Mouse (Mus musculus): ENCODE data around the gene Rabgap1l.

The Rabgap1l gene

DNA sequence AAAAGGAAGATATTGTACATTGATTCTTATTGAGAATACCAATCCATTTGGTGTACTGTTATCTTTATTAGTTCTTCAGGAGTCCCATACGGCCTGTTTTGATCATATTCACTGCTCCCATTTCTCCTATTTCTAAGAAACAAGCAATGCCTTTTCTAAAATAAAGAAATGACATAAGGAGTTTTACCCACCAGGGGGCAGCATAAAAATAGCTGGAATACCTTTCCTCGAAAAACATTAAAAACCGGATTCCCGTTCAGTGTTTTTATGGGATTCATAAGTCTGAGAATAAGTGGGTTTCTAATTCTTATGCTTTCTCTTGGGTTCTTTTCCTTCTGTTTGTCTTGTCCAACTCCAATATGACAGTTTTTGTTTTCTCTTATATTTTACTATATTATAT lies 562.0 kb downstream of the Rabgap1l start:
- DNase-seq = peak in 1 of 2 experiments; percentile 55

DNA sequence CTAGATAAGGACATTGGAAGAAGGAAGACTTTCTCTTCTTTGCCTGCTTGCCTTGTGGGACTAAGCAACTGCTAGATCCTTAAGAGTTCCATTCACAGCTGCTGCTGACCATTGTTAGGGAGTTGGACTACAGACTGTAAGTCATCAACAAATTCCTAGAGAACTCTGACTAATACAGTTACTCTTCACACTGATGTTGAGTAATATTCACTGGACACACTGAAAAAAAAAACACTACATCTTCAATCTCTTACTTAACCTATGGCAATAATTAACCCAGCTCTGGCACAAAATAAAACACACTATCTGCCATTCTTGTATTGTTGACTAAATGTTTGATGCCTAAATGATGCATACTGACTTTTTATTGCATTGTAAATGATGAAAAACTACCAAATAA lies 565.2 kb downstream of the Rabgap1l start:
- no peak for DNase-seq

DNA sequence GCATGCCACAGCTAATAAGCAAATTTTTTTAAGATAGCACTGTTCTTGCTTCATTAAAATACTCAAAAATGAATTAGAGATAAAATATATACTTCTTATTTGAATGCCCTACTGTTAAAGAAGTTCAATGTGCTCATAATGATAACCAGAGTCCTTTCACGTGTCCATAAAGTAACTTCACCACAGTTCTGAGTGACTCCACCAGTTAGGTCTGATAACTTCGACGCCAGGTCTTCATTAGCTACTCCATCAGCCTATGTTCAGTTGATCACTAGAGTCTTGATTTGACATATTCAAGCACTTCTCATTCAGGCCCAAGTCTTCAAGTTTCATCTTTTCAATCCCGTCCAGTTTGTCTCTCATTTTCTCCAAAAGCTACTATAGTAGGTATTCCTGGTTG lies 565.8 kb downstream of the Rabgap1l start:
- DNase-seq = no peak

DNA sequence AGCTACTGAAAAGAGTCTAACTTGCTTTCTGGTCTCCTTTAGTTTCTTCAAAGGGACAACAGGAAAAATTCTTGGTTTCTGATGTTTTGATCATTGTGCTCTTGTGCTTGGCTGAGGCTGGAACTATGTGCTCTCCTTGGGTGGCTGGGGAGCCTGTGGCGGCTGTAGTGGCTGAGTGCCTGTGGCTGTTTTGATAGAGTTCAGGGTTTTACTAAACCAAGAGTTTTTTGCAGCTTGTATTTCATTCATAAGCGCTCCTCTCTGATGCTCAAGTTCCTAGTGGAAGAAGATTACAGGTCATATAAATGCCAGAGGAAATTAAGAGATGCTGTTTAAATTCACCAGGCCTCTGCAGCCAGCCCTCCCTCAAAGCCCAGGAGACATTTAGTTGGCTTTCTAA lies 568.9 kb downstream of the Rabgap1l start:
- DNase-seq = no peak

- no peak for DNase-seq
Measured at GRCm38 (mm10) chr1:160217898-160218297, 575.1 kb downstream of the Rabgap1l start.

DNA sequence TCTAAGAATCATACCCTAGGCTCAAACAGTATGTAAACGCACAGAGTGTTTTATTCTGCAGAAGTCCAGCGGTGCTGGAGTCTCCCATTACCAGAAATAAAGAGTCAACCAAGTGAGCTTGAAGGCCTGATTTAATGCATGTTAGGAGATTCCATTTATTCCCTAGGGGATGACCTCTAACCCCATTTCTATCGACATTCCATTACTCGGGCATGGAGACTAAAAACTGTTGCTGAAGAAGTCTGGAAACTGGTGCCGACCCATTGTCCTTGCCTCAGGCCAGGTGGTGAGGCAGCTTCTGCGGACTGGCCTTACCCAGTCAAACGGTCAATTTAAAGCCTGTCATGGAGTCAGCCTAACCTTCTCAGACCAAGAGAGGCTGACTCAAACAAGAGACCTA lies 578.8 kb downstream of the Rabgap1l start:
- DNase-seq = no peak

GRCm38 (mm10) chr1:160212703-160213669 lies 580.0 kb downstream of the Rabgap1l start, which contains the start of gene Cacybp:
Gene Cacybp (minus strand): TSS chr1:160212875.
- peak; percentile 100 for DNase-seq

- no peak for DNase-seq
Measured at GRCm38 (mm10) chr1:160212123-160212691, 580.8 kb downstream of the Rabgap1l start.

DNA sequence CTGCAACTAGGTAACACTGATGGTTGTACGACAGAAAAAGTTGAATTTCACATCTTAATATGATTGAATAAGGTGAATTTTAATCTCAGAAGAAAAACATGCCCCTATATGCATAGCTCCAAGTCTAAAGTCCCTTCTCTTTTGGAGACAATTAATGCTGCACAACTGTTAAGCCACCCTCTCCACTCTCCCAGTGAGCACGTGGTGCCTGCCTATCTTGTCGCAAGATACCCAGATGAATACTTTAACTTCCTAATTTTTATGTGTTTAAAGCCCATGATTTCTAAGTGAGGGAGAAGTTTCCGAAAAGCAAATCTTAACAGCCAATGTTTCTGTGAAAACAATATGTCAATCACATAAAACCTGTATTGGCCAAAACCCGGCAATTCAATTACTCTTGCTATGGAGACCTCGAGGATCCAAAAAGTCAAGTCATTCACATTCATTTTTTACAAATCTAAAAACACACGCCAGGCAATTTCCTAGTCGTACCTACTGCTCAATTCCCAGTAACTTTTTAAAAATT lies 581.4 kb downstream of the Rabgap1l start:
- no peak for DNase-seq

DNA sequence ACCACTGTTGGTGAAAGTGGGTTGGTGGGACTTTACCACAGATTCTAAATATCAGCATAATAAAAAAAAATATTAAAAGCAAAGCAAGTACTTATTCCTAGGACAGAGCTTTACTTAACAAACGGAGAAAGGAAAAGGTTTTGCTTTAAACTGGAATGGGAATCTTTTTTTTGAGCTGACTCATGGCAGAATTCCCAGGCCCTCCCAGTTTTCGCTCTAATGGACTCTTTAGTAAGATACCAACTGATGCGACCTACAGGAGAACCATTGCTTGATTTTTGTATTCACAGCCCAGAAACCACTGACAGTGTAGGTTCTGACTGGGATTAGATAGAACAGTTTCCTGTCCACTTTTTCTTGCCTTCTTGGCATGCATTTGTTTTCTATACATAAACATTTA lies 582.4 kb downstream of the Rabgap1l start:
- no peak for DNase-seq

DNA sequence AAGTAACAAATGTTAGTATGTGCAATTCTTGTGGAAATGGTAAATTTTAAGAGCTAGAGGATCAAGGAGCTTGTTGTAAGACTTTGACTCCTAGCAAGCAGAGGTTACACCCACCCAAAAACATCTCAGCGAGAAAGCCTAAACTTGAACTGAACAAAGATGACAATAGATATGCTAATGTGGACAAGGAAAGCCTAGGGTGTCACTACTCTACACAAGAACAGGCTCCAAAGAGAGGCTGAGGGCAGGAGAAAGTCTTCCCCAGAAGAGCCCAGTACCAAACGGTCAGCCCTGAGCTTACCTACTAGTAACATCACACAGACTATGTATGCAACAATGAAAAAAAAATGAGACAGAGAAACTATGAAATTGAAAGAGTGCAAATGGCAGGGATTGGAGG lies 583.2 kb downstream of the Rabgap1l start:
- no peak for DNase-seq

DNA sequence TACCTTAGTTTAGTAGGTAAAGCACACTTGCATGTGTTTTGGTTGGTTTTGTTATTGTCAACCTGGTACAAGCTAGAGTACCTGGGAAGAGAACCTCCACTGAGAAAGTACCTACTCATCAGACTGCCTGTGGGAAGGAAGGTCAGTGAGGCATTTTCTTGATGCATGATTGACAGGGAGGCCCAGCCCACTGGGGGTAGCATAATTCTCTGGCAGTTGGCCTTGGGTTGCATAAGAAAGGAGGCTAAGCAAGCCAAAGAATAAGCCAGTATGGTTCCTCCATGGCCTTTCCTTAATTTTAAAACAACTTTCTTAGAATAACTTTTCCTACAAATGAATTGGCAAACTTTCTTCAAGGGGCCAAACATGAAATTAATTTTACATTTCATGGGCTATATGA lies 587.5 kb downstream of the Rabgap1l start:
- DNase-seq = no peak

GRCm38 (mm10) chr1:160195337-160195663 lies 597.7 kb downstream of the Rabgap1l start:
- DNase-seq = no peak

DNA sequence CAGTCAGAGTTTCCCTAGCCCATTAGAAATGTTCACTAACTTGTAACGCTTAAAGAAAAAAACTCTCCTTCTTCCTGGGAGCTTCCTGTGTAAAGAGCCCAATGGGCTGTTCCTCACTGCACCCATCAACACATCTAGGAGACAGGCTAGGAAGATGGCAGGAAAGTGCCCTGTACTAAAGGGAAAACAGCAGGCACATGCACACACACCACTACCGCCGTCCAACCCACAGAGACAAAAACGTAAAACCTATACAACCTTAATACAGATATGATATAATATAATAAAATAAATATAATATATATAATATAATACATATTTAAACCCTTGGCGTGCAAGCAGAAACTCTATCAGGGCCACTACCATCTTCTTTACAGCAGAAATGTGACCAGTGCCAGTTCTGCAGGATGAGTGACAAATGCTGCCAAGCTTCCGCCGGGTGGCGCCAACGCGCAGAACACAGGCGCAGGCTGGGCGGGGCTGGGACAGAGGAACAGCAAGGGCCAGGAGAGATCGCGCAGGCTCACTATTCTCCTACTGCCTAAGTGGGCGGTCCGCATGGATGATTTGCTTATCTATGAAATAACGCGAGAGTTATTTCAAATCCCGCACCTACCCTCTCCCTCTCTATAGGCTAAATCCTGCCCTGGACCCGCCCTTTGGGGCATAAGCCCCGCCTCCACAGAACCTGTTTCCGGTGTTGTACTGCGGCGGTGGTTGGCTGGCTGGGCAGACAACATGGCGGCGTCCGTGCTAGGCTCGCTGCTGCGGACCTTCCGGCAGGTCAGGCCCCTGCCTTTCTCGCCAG lies 598.3 kb downstream of the Rabgap1l start, which contains the start of gene Mrps14:
TSS of gene Mrps14 (plus strand) at position 687 of the 808 bp plus-strand sequence.
- peak; percentile 97 to 99 for DNase-seq

- peak; percentile 48 to 63 for DNase-seq
Measured at GRCm38 (mm10) chr1:160184506-160184905, 608.5 kb downstream of the Rabgap1l start.

- DNase-seq = no peak
Measured at GRCm38 (mm10) chr1:160181216-160181615, 611.8 kb downstream of the Rabgap1l start.

GRCm38 (mm10) chr1:160176903-160177302 lies 616.1 kb downstream of the Rabgap1l start:
- DNase-seq = no peak

All from cerebellum, postnatal 25 days (tissue).